Mouse (Mus musculus) C2C12 (cell line): ENCODE results near the gene Gm12216. TPM values are rescaled to one million over a fixed set of nuclear protein-coding genes. Genes with fewer than 3 reads are reported as not detected.

ENCODE experiments used
- H3K27me3 ChIP-seq: one replicate; pipeline ENCODE4 v1.6.1; 2011; ENCODE audit not compliant: control insufficient read depth, insufficient read depth, insufficient read length
- H3K36me3 ChIP-seq: one replicate; pipeline ENCODE4 v1.6.1; 2011; ENCODE audit not compliant: control insufficient read depth, insufficient read depth
- H3K4me3 ChIP-seq: one replicate; pipeline ENCODE4 v1.5.1; 2011; ENCODE audit warnings: mild to moderate bottlenecking, control low read depth; ENCODE audit not compliant: poor library complexity, insufficient read depth, severe bottlenecking
- H3K79me2 ChIP-seq: one replicate; pipeline ENCODE4 v1.6.1; 2011; ENCODE audit not compliant: control insufficient read depth, insufficient read depth
- H3K79me3 ChIP-seq: one replicate; pipeline ENCODE4 v1.6.1; 2011; ENCODE audit warnings: low read depth, control low read depth
- H3ac ChIP-seq: one replicate; pipeline ENCODE3; 2011; ENCODE audit warnings: low read depth; ENCODE audit not compliant: control insufficient read depth, insufficient read length
- CEBPB ChIP-seq: IDR thresholded peaks from one replicate; pipeline ENCODE4 v1.6.1; 2011; ENCODE audit warnings: low read depth, mild to moderate bottlenecking, control low read depth, moderate library complexity
- CTCF ChIP-seq: IDR thresholded peaks from one replicate; pipeline ENCODE4 v1.5.1; 2011; ENCODE audit not compliant: control insufficient read depth, insufficient read depth, insufficient read length
- FOSL1 ChIP-seq: IDR thresholded peaks from one replicate; pipeline ENCODE4 v1.8.0; 2011; ENCODE audit warnings: mild to moderate bottlenecking, low read length; ENCODE audit not compliant: poor library complexity, insufficient read depth, severe bottlenecking
- MAX ChIP-seq: IDR thresholded peaks from one replicate; pipeline ENCODE4 v1.6.1; 2011; ENCODE audit warnings: mild to moderate bottlenecking, control low read depth
- MYOD1 ChIP-seq: IDR thresholded peaks from one replicate; pipeline ENCODE4 v1.6.1; 2011; ENCODE audit warnings: low read depth; ENCODE audit not compliant: control insufficient read depth, insufficient read length
- MYOG ChIP-seq: IDR thresholded peaks from one replicate; pipeline ENCODE4 v1.6.1; 2011; ENCODE audit not compliant: control insufficient read depth, insufficient read length; ENCODE audit errors: extremely low read depth
- USF1 ChIP-seq: IDR thresholded peaks from one replicate; pipeline ENCODE4 v1.6.1; 2011; ENCODE audit warnings: low read depth, mild to moderate bottlenecking, control low read depth, moderate library complexity
- polyA plus RNA-seq: library from polyadenylated mRNA; unstranded; fragments of >200 nt; fragmentation: generic; extraction: Trizol; gene quantifications from one replicate; pipeline ENCODE4 v1.2.1, GENCODE M21; 2012; ENCODE audit warnings: missing spikeins

Gm12216 gene
- polyA plus RNA-seq, 1 experiment, result 0.49 TPM

DNA sequence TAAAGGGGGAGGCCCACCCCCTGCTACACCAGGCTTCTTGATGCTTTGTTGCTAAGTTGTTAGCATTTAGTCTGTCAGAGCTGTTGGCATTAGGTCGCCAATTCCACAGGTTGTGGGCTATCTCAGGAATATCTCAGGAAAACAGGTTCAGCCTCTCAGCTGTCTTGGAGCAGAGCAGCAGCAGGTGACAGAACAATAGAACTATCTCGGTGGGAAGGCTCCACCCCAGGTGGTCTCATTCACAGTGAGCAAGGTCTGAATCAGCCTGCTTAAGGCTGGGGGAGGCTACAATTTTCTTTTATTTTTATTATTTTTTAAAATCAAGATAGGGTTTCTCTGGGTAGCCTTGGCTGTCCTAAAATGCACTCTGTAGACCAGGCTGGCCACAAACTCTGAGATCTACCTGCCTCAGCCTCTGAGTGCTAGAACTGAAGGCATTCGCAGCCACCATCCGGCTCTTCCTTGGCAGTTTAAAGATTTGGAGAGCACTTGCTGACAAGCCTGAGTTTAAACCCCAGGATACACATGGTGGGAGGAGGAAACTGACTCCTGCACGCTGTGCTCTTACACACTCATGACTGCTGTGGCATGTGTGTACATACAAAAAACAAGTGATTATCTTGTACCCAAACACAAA lies 109.2 kb downstream of the Gm12216 start:
- H3ac ChIP-seq, result no peak overlapping the region
- H3K79me2 ChIP-seq, result no peaks in the 10 kb centered on the region
- H3K4me3 ChIP-seq, result no peak overlapping the region
- TF ChIP-seq CEBPB, result no peak
- TF ChIP-seq USF1, result no peak
- TF ChIP-seq FOSL1, result no peak
- TF ChIP-seq MYOD1, result no peak
- no peak for TF ChIP-seq MAX
- no peaks in the 10 kb centered on the region for H3K36me3 ChIP-seq
- no peaks in the 10 kb centered on the region for H3K27me3 ChIP-seq
- H3K79me3 ChIP-seq, result no peaks in the 10 kb centered on the region

DNA sequence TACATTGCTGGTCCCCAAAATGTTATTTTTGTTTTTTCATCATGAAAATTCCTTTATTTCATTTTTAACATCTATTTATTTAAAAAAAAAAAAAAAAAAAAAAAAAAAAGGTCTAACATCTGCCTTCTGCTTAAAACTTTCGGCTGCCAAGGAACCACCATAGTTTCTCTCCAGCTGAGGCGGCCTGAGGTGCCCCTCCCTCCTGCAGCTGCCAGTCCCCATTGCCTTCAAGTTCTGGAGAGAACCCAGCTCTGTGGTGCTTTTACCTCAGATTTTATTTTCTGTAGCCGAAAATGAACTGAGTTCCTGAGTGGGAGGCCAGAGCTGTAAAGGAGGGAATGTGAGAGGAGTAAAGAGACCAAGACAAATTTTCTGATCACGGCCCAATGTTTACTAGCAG lies 109.8 kb downstream of the Gm12216 start:
- no peak for TF ChIP-seq CEBPB
- TF ChIP-seq USF1, result no peak
- TF ChIP-seq MYOG, result no peak
- TF ChIP-seq CTCF, result no peak
- TF ChIP-seq MAX, result no peak
- TF ChIP-seq FOSL1, result no peak
- TF ChIP-seq MYOD1, result no peak
- Histone ChIP-seq H3K36me3 (no peaks in the 10 kb centered on the region), H3K79me3 (no peaks in the 10 kb centered on the region), H3K79me2 (no peaks in the 10 kb centered on the region), H3K4me3 (no peak overlapping the region), H3K27me3 (no peaks in the 10 kb centered on the region), H3ac (no peak overlapping the region)

DNA sequence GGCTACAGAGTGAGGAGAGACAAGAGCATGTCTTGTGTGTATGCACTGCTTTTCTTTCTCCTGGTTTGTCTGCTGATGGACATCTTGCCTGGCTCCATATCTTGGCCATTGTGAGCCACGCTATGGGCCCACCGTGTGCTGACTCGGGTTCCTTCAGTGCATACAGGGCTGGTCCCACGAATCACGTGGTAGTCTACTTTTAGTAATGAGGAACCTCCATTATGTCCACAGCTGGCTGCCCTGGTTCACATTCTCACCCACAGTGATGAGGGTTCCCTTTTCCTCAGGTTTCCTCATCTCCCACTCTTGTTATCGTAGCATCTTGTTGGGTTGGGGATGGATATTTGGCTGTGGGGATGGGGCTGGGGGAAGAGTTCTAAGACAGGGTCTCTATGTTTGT lies 110.4 kb downstream of the Gm12216 start:
- no peak for TF ChIP-seq FOSL1
- Histone ChIP-seq H3ac (no peak overlapping the region), H3K27me3 (no peaks in the 10 kb centered on the region), H3K79me2 (no peaks in the 10 kb centered on the region), H3K79me3 (no peaks in the 10 kb centered on the region), H3K4me3 (no peak overlapping the region), H3K36me3 (no peaks in the 10 kb centered on the region)

DNA sequence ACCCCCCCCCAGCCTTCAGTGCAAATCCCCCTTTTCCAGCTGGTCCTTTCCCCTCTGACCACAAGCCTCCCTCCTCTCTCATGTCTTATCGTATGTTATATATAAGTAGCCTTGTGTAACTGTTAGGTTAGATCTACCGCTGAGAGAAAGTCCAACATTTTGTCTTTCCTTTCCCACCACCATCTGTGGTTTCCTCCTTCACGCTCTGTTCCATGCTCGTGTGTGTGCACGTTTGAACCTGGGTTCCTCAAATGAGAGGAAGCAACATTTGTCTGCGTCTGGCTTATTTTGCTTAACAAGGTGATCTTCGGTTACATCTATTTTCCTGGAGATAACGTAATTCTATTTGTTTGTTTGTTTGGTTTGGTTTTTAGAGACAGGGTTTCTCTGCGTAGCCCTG lies 111.1 kb downstream of the Gm12216 start:
- no peaks in the 10 kb centered on the region for H3K79me2 ChIP-seq
- no peak overlapping the region for H3K4me3 ChIP-seq
- no peaks in the 10 kb centered on the region for H3K79me3 ChIP-seq
- no peak for TF ChIP-seq MAX
- no peak for TF ChIP-seq MYOD1
- TF ChIP-seq FOSL1, result no peak
- no peak for TF ChIP-seq CTCF
- TF ChIP-seq MYOG, result no peak
- TF ChIP-seq USF1, result no peak
- TF ChIP-seq CEBPB, result no peak
- H3K36me3 ChIP-seq, result no peaks in the 10 kb centered on the region
- H3ac ChIP-seq, result no peak overlapping the region
- H3K27me3 ChIP-seq, result no peaks in the 10 kb centered on the region

DNA sequence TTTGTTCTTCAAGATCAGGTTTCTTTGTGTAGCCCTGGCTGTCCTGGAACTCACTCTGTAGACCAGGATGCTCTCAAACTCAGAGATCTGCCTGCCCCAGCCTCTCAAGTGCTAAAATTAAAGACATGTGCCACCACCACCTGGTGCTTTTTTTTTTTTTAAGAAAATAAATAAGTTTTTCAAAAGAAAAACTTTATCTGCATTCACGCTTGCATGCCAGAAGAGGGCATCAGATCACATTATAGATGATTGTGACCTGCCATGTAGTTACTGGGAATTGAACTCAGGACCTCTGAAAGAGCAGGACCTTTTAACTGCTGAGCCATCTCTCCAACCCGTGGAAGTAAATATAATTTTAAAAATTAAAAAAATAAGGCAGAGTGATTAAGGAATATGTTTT lies 113.8 kb downstream of the Gm12216 start:
- Histone ChIP-seq H3K36me3 (no peaks in the 10 kb centered on the region), H3K79me2 (no peaks in the 10 kb centered on the region), H3K79me3 (no peaks in the 10 kb centered on the region), H3K4me3 (no peak overlapping the region), H3ac (no peak overlapping the region), H3K27me3 (no peaks in the 10 kb centered on the region)
- TF ChIP-seq CTCF (no peak), MYOG (no peak), CEBPB (no peak), MYOD1 (no peak), USF1 (no peak)

DNA sequence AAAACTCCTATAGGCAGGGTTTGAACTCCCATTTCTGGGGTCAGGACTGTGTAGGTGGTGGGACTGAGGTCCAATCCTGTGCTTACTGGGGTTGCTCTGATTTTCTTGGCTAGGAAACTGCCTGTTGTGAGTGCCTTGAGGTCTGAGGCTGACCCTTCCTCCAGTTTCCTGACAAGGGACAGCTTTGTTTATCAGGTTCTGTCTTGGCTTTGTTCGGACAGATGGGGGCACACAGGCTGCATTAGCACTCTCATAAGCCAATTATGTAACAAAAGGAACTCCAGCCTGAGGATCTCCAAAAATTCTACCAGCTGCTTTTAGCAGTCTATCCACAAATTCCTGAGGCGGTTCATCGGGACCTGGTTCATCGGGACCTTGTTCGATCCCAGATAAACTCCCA lies 116.7 kb downstream of the Gm12216 start:
- H3K27me3 ChIP-seq, result no peaks in the 10 kb centered on the region
- no peak overlapping the region for H3ac ChIP-seq
- H3K79me3 ChIP-seq, result no peaks in the 10 kb centered on the region
- H3K4me3 ChIP-seq, result no peak overlapping the region
- TF ChIP-seq FOSL1, result no peak
- TF ChIP-seq MAX, result no peak
- TF ChIP-seq CTCF, result no peak
- no peak for TF ChIP-seq MYOD1
- TF ChIP-seq MYOG, result no peak
- no peak for TF ChIP-seq CEBPB
- no peak for TF ChIP-seq USF1
- no peaks in the 10 kb centered on the region for H3K36me3 ChIP-seq
- H3K79me2 ChIP-seq, result no peaks in the 10 kb centered on the region
